Mouse (Mus musculus) liver, embryonic 14.5 days (tissue): ENCODE results near the gene Slbp. TPM values are rescaled to one million over a fixed set of nuclear protein-coding genes. Genes with fewer than 3 reads are reported as not detected.

Source experiments
- ATAC-seq: fragments of 200-750 bp; cut with Nextera tagmentation; 2 replicates; pipeline ENCODE4 v1.8.0; 2017; ENCODE audit warnings: moderate number of reproducible peaks, mild to moderate bottlenecking, moderate library complexity; ENCODE audit not compliant: insufficient read depth
- DNase-seq, 3 experiments: peaks; one replicate each; pipeline ENCODE4 v3.0.0-alpha.2; 2012 to 2013; ENCODE audit warnings: low read depth in 3 of 3, low spot score in 3 of 3
- H3K27ac ChIP-seq: fragments of 300-500 bp; sonication (generic); 2 replicates; pipeline ENCODE4 v1.5.1; 2014; ENCODE audit warnings: moderate library complexity, mild to moderate bottlenecking, control low read depth, inconsistent platforms
- H3K27me3 ChIP-seq: fragments of 300-500 bp; sonication (generic); 2 replicates; pipeline ENCODE4 v1.6.1; 2014; ENCODE audit warnings: mild to moderate bottlenecking, low read length, moderate library complexity; ENCODE audit not compliant: control insufficient read depth, insufficient read depth
- H3K36me3 ChIP-seq: fragments of 300-500 bp; sonication (generic); replicated peaks from 2 replicates; pipeline ENCODE4 v1.6.1; 2014; ENCODE audit warnings: low read depth; ENCODE audit not compliant: control insufficient read depth, insufficient read depth
- H3K4me1 ChIP-seq, 2 experiments: fragments of 200-500 bp in 1 of 2; fragments of 300-500 bp in 1 of 2; sonication (generic) in 1 of 2; replicated peaks; 2 replicates each; pipeline ENCODE4 v1.6.1; 2012 to 2014; ENCODE audit warnings: antibody characterized with exemption in 1 of 2, inconsistent platforms in 1 of 2, low read length in 1 of 2; ENCODE audit not compliant: control insufficient read depth in 2 of 2, insufficient read depth in 2 of 2
- H3K4me2 ChIP-seq: fragments of 300-500 bp; sonication (generic); 2 replicates; pipeline ENCODE4 v1.6.1; 2014; ENCODE audit warnings: low read depth, mild to moderate bottlenecking, control low read depth, moderate library complexity
- H3K4me3 ChIP-seq, 2 experiments: fragments of 200-500 bp in 1 of 2; fragments of 300-500 bp in 1 of 2; sonication (generic) in 1 of 2; 2 replicates each; pipeline ENCODE4 v1.5.1; 2012 to 2014; ENCODE audit warnings: low read depth in 2 of 2, low read length in 2 of 2, mild to moderate bottlenecking in 2 of 2, control low read depth in 1 of 2, inconsistent platforms in 1 of 2, moderate library complexity in 1 of 2; ENCODE audit not compliant: insufficient read depth in 1 of 2
- H3K9ac ChIP-seq: fragments of 300-500 bp; sonication (generic); replicated peaks from 2 replicates; pipeline ENCODE4 v1.6.1; 2014; ENCODE audit warnings: mild to moderate bottlenecking, control low read depth, moderate library complexity
- H3K9me3 ChIP-seq: fragments of 300-500 bp; sonication (generic); 2 replicates; pipeline ENCODE4 v1.6.1; 2016; ENCODE audit warnings: low read length, mixed read lengths; ENCODE audit not compliant: control insufficient read depth
- CTCF ChIP-seq: IDR thresholded peaks from 2 replicates; pipeline ENCODE4 v1.5.1; 2016; ENCODE audit warnings: antibody characterized with exemption, low read depth, control low read depth
- EP300 ChIP-seq: IDR thresholded peaks from 2 replicates; pipeline ENCODE4 v1.6.1; 2016; ENCODE audit warnings: antibody characterized with exemption, low read depth
- WGBS: fragments of 180-500 bp; shearing (Covaris S2); extraction: QIAGEN DNeasy Blood & Tissue Kit; methylation state at CpG from one replicate; pipeline ENCODE4 v1.1.7; 2014; ENCODE audit not compliant: insufficient replicate concordance; 5-methylcytosine and 5-hydroxymethylcytosine counted together
- polyA plus RNA-seq, 2 experiments: library from polyadenylated mRNA; depleted of rRNA in 1 of 2; stranded (reverse) in 1 of 2; unstranded in 1 of 2; fragments of >200 nt; fragmentation: Nextera tagmentation in 1 of 2; extraction: Ambion mirVana in 1 of 2; gene quantifications; 2 replicates each; pipeline versions ENCODE4 v1.2.1 to v1.2.3; 2012 to 2014

The Slbp gene
- polyA plus RNA-seq, 2 experiments = 155 to 290 TPM

DNA sequence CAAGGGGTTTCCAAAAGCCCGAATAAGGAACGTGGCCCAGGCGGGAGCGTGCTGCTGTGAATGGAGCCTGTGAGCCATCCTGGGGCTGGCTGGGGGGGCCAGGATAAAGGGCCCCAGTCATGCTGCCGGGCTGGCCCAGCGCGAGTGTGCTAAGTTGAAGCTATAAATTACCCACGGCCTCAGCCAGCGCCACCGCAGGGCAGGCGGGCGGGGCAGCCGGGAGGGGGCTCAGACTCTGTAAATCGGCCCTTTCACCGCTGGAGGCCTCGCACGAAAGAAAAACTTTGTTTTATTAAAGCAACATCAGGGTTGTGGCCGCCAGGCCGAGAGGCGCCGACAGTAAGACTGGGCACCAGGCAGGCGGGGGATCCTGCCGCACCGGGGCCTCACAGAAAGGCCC, 40.0 kb upstream of the Slbp start:
- H3K9ac ChIP-seq = no peak overlapping the region
- no peak for ATAC-seq
- no peaks in the 10 kb centered on the region for H3K9me3 ChIP-seq
- DNase-seq = no peak
- H3K27me3 ChIP-seq = peaks cover 28% of the 10 kb centered on the region
- H3K4me1 ChIP-seq = peaks cover 0 to 14% of the 10 kb centered on the region in 2 experiments; a peak in 2 of 4 replicates
- H3K27ac ChIP-seq = no peak overlapping the region
- H3K4me3 ChIP-seq = no peak overlapping the region
- TF ChIP-seq EP300 (no peak), CTCF (no peak)
- WGBS = 13% methylated on average over 24 of the region's 24 CpGs
- H3K4me2 ChIP-seq = no peak overlapping the region
- H3K36me3 ChIP-seq = no peaks in the 10 kb centered on the region

DNA sequence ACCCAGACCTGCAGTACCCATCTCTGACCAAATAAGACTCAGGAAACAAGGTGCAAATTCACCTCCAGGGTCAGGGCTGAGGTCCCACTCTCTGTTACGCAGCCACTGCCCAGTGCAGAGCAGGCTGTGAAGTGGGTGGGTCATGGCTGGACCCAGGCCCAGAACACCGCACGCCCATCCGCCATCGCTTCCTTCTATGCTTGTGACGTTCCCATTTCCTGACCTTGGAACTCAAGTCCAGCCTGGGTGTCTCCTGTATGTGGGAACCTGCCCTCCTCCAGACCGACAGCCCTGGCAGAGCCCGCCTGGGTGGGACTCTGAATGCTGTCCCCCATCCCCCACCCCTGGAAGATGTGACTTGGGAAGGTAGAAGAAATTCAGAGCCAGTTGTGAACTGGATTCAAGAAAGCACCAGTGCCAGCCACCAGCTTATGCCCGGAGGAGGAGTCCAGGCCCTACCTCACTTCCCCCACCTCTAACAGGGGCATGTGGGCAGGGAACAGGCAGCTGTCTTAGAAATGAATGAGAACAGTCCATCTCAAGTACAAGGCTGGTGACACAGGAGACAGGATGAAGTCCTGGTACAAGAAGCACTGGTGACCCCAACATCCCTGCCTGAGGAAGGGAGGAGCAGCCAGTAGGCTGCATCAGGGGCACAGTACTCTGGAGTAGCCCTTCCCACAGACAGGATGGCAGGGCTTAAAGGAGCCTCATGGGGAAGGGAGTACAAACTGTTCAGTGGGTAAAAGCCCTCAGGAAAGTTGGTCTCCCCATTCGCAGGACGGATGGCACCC, 37.7 kb upstream of the Slbp start:
- no peak for DNase-seq
- no peaks in the 10 kb centered on the region for H3K9me3 ChIP-seq
- peaks cover 0 to 21% of the 10 kb centered on the region in 2 experiments; a peak in 2 of 4 replicates for H3K4me1 ChIP-seq
- H3K9ac ChIP-seq = no peak overlapping the region
- TF ChIP-seq EP300 (no peak), CTCF (no peak)
- H3K27ac ChIP-seq = no peak overlapping the region
- ATAC-seq = no peak
- WGBS = 78% methylated on average over 11 of the region's 11 CpGs
- no peak overlapping the region for H3K4me2 ChIP-seq
- H3K36me3 ChIP-seq = no peaks in the 10 kb centered on the region
- peaks cover 11% of the 10 kb centered on the region for H3K27me3 ChIP-seq
- H3K4me3 ChIP-seq = no peak overlapping the region

DNA sequence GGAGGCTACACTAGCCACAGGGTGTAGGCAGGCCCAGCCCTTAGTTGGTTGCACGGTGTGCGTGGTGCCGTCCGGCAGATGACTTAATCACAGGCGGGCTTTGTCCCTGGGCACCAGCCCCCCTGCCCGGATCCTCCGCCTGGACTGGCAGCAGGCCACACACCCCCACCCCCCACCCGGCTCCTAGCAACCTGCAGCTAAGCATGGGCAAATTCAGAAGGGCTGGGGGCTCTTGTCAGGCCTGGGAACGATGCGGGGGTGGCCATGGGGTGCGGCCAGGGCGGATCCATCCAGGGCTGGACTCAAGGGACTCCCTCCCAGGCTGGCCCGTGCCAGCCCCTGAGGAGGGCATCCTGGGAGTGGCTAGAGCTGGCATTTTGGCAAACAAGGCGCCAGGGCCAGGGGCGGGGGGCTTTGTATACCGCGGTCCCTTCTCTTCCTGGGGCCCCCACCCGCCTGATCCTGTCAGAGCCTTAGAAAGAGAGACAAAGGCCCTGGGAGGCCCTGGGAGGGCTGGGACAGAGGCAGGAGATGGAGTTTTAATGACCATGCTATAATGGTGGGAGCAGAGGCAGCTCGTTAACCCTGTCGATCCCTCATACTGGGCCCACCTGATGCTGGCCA, 37.0 kb upstream of the Slbp start:
- H3K27me3 ChIP-seq = peaks cover 6% of the 10 kb centered on the region
- ATAC-seq (no peak), DNase-seq (no peak)
- no peak overlapping the region for H3K27ac ChIP-seq
- no peaks in the 10 kb centered on the region for H3K9me3 ChIP-seq
- H3K4me2 ChIP-seq = no peak overlapping the region
- peaks cover 0 to 19% of the 10 kb centered on the region in 2 experiments; a peak in 1 of 4 replicates for H3K4me1 ChIP-seq
- no peaks in the 10 kb centered on the region for H3K36me3 ChIP-seq
- no peak overlapping the region for H3K9ac ChIP-seq
- TF ChIP-seq EP300 = no peak
- TF ChIP-seq CTCF = no peak
- no peak overlapping the region for H3K4me3 ChIP-seq
- WGBS = 69% methylated on average over 20 of the region's 20 CpGs

DNA sequence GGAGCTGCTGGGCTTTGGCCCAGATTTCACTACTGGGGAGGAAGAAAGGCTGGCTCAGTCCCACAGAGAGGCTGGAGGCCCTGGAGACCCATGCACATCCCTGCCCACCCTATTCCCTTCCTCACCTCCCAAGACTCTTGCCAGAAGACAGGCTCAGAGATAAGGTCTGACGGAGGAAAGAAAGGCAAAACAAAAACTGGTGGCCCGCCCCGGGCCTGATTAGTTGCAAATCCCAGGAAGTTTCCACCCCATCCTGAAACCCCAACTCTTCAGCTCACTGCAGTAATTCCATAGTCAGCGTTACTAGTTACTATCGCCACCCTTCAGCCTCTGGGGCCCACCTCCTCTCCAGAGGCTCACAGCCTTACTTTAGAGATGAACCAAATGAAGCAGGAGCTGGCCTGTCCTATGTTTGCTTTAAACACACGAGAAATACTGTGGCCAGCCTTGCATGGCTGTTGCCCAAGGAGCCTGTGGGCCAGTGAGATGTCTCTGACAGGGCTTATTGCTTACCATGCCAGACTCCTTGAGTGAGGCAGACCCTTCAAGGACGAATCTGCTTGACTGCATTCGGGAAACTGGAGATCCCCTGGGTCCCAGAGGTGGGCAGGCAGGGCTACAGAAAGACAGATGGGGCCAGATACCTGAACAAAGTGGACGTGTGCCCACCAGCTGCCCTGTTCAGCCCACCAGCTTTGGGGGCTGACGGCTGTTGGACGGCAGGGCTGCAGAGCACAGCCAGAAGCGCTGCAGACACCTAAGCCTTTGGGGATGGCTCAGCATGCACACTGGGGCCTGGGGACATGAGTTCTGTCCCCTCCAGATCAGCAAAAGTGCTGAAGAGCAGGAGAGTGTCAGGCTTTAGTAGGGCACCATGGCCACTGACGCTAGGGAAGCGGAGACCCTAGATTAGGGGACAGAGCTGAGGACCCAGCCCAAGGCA, 36.2 kb upstream of the Slbp start:
- Histone ChIP-seq H3K27me3 (peaks cover 3% of the 10 kb centered on the region), H3K9ac (no peak overlapping the region), H3K9me3 (no peaks in the 10 kb centered on the region), H3K4me3 (no peak overlapping the region), H3K27ac (no peak overlapping the region), H3K4me2 (no peak overlapping the region), H3K4me1 (peaks cover 0 to 19% of the 10 kb centered on the region in 2 experiments; a peak in 1 of 4 replicates), H3K36me3 (no peaks in the 10 kb centered on the region)
- DNase-seq (no peak), ATAC-seq (no peak)
- TF ChIP-seq CTCF = no peak
- TF ChIP-seq EP300 = no peak
- WGBS = 56% methylated on average over 14 of the region's 14 CpGs
